In the genomic region with DNA sequence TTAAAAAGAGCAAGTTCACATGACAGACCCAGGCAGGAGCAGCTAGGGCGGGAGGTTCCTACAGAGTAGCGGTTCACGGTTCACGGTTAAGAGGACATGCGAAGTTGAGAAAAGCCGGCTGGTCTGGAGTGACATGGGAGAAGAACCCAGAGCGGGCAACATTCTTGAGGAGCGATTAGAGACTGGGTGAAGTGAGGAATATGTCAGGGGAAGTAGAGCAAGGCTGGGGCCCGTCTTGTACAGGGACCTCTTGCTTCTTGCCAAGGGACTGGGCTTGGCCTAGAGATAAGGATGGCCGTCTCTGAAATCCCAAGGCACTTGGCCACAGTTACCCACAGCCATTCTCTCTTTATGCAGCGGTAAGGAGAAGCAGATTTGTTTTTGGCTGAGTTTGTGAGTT, we compare ENCODE assay signal across 8 mouse cellular contexts. TPM values are rescaled to one million over a fixed set of nuclear protein-coding genes. Genes with fewer than 3 reads are reported as not detected.
DNase-seq lines count a peak whose midpoint lies in the region; ATAC-seq and TF ChIP-seq lines count a peak whose summit lies in the region.

No protein-coding gene starts in this region.

- H3K4me1 ChIP-seq in lung, embryonic 14.5 days (ENCODE audit: insufficient read depth): peaks cover 16% of the 10 kb centered on the region
- H3K4me1 ChIP-seq in forebrain, embryonic 14.5 days (ENCODE audit: control insufficient read depth, insufficient read depth, low read length): peaks cover 17% of the 10 kb centered on the region; the same call in 1 of the 2 replicates
- peaks cover 14% of the 10 kb centered on the region; the same call in 1 of the 2 replicates for H3K4me1 ChIP-seq in liver, adult 2 months (ENCODE audit: control insufficient read depth, insufficient read depth, low read length)
- peaks cover 7% of the 10 kb centered on the region for H3K4me1 ChIP-seq in stomach, embryonic 15.5 days

- peaks cover 9% of the 10 kb centered on the region for H3K36me3 ChIP-seq in lung, embryonic 14.5 days (ENCODE audit: insufficient read depth)
- H3K36me3 ChIP-seq in forebrain, embryonic 14.5 days (ENCODE audit: control insufficient read depth, insufficient read depth, low read length): peaks cover 7% of the 10 kb centered on the region
- no peaks in the 10 kb centered on the region for H3K36me3 ChIP-seq in liver, adult 2 months (ENCODE audit: control insufficient read depth, insufficient read depth, low read length)
- no peaks in the 10 kb centered on the region for H3K36me3 ChIP-seq in stomach, embryonic 15.5 days

- H3K4me2 ChIP-seq in lung, embryonic 14.5 days: peak overlapping the region; percentile 73
- peak overlapping the region; percentile 67 for H3K4me2 ChIP-seq in forebrain, embryonic 14.5 days (ENCODE audit: low read length)
- H3K4me2 ChIP-seq in stomach, embryonic 15.5 days: peak overlapping the region; percentile 73

- 14% methylated on average over 11 of the region's 11 CpGs for WGBS in lung, embryonic 14.5 days
- WGBS in forebrain, embryonic 14.5 days: 51% methylated on average over 11 of the region's 11 CpGs
- WGBS in liver, adult 2 months: 78% methylated on average over 11 of the region's 11 CpGs
- 32% methylated on average over 11 of the region's 11 CpGs for WGBS in stomach, embryonic 15.5 days

- TF ChIP-seq POLR2A in liver, adult 2 months (IDR thresholded peaks at IDR 0.05; ENCODE audit: extremely low read depth, insufficient read depth, low read length): no peak

- ATAC-seq in lung, embryonic 14.5 days (ENCODE audit: insufficient read depth): peak; percentile 9
- ATAC-seq in forebrain, embryonic 14.5 days: no peak
- no peak for ATAC-seq in stomach, embryonic 15.5 days (ENCODE audit: insufficient read depth, low FRiP score, low read depth)

- peaks cover 16% of the 10 kb centered on the region; the same call in 1 of the 2 replicates for H3K79me2 ChIP-seq in liver, adult 2 months (ENCODE audit: control insufficient read depth, insufficient read depth, low read length)

- H3K4me3 ChIP-seq in lung, embryonic 14.5 days (ENCODE audit: low read depth, low read length): peak overlapping the region; percentile 90
- peak overlapping the region; percentile 91 for H3K4me3 ChIP-seq in forebrain, embryonic 14.5 days (ENCODE audit: low read depth, low read length)
- H3K4me3 ChIP-seq in liver, adult 2 months (ENCODE audit: insufficient read depth, low read depth, low read length): no peak overlapping the region; the same call in 1 of the 2 replicates
- peak overlapping the region; percentile 72 for H3K4me3 ChIP-seq in stomach, embryonic 15.5 days (replicated peaks)

- H3K27ac ChIP-seq in lung, embryonic 14.5 days (ENCODE audit: low read depth): peak overlapping the region; percentile 39; the same call in 1 of the 2 replicates
- no peak overlapping the region for H3K27ac ChIP-seq in forebrain, embryonic 14.5 days (ENCODE audit: low read depth, low read length)
- no peak overlapping the region for H3K27ac ChIP-seq in liver, adult 2 months (replicated peaks; ENCODE audit: insufficient read depth, low read depth, low read length)
- H3K27ac ChIP-seq in stomach, embryonic 15.5 days: peak overlapping the region; percentile 17; the same call in 1 of the 2 replicates

- no peaks in the 10 kb centered on the region for H3K27me3 ChIP-seq in lung, embryonic 14.5 days (ENCODE audit: insufficient read depth, low read length)
- no peaks in the 10 kb centered on the region for H3K27me3 ChIP-seq in forebrain, embryonic 14.5 days (replicated peaks; ENCODE audit: control insufficient read depth, insufficient read depth, low read length)
- no peaks in the 10 kb centered on the region for H3K27me3 ChIP-seq in liver, adult 2 months (ENCODE audit: control insufficient read depth, insufficient read depth, low read length)
- H3K27me3 ChIP-seq in stomach, embryonic 15.5 days (replicated peaks): no peaks in the 10 kb centered on the region

- H3K9me3 ChIP-seq in lung, embryonic 14.5 days (ENCODE audit: low read depth, low read length): no peaks in the 10 kb centered on the region
- no peaks in the 10 kb centered on the region for H3K9me3 ChIP-seq in forebrain, embryonic 14.5 days (replicated peaks; ENCODE audit: control insufficient read depth, low read length)
- no peaks in the 10 kb centered on the region for H3K9me3 ChIP-seq in stomach, embryonic 15.5 days

- peak overlapping the region; percentile 95 for H3K9ac ChIP-seq in lung, embryonic 14.5 days
- H3K9ac ChIP-seq in forebrain, embryonic 14.5 days (ENCODE audit: low read length): peak overlapping the region; percentile 97
- peak overlapping the region; percentile 22; the same call in 1 of the 2 replicates for H3K9ac ChIP-seq in liver, adult 2 months (ENCODE audit: low read depth, low read length)
- peak overlapping the region; percentile 32; the same call in 1 of the 2 replicates for H3K9ac ChIP-seq in stomach, embryonic 15.5 days

- peak; percentile 76 for DNase-seq in lung, embryonic 14.5 days
- no peak for DNase-seq in lung, adult 18-20 months
- no peak for DNase-seq in forebrain, embryonic 14.5 days (ENCODE audit: low spot score)
- DNase-seq in liver, adult 2 months (ENCODE audit: extremely low read depth, low read depth, low spot score): no peak
- DNase-seq in right cerebral cortex, adult 18-20 months: no peak
- DNase-seq in left cerebral cortex, postnatal 10 days (ENCODE audit: extremely low spot score in 1 of 2, low spot score in 2 of 2): no peak
- no peak for DNase-seq in layer of hippocampus, adult 9-10 months (ENCODE audit: low spot score)

- no peak for TF ChIP-seq CTCF in lung, embryonic 14.5 days (IDR thresholded peaks at IDR 0.05; ENCODE audit: low read depth)
- no peak for TF ChIP-seq CTCF in liver, adult 2 months (IDR thresholded peaks at IDR 0.05; ENCODE audit: low read depth, low read length)

- intact Hi-C loops in left cerebral cortex, postnatal 10 days (cut with DNase I): no loop called here

RNA-seq across cellular contexts. Expression of gene F2r, which starts 1.8 kb away (rescaled TPM):
- polyA plus RNA-seq in lung, embryonic 14.5 days (2014; fragmentation: Nextera tagmentation; extraction: Ambion mirVana): 109 and 110 TPM in 2 replicates
- 76.2 and 80.5 TPM in 2 replicates for polyA plus RNA-seq in forebrain, embryonic 14.5 days (2014; fragmentation: Nextera tagmentation; extraction: Ambion mirVana)
- total RNA-seq in liver, adult 2 months (2014; rRNA removed): 10.0 and 11.4 TPM in 2 replicates
- polyA plus RNA-seq in liver, adult 2 months (2012; rRNA removed): 7.4 and 7.8 TPM in 2 replicates
- polyA plus RNA-seq in stomach, embryonic 15.5 days (2015; fragmentation: Nextera tagmentation; extraction: Ambion mirVana): 67.5 and 68.7 TPM in 2 replicates
- total RNA-seq in left cerebral cortex, postnatal 10 days (2021): 10 to 100 TPM in 1 of 2 experiments, 1 to 10 TPM in 1; 9.8 to 10.7 TPM

Comparison
In these comparisons a context has a peak if more than half of its experiments do, and no peak if none do; other contexts are left out.
1. H3K27ac ChIP-seq: peak in lung, embryonic 14.5 days (single experiment) and stomach, embryonic 15.5 days (single experiment); none in forebrain, embryonic 14.5 days (single experiment) and liver, adult 2 months (single experiment).
2. H3K9ac ChIP-seq: peak in every context shown above with its lines; median percentile 97 in forebrain, embryonic 14.5 days; 95 in lung, embryonic 14.5 days; 32 in stomach, embryonic 15.5 days; 22 in liver, adult 2 months.
3. Peak in every context shown above with its lines, with median percentiles within 50 percentile points of each other: H3K4me2 ChIP-seq.